Mouse (Mus musculus) heart, embryonic 14.5 days (tissue): ENCODE measurements around the gene St5. TPM values are rescaled to one million over a fixed set of nuclear protein-coding genes. Genes with fewer than 3 reads are reported as not detected.

Source experiments
- ATAC-seq: fragments of 200-750 bp; cut with Nextera tagmentation; 2 replicates; pipeline ENCODE4 v1.8.0; 2017; ENCODE audit warnings: low read depth, moderate TSS enrichment; ENCODE audit not compliant: insufficient number of reproducible peaks, insufficient read depth, low FRiP score
- H3K27ac ChIP-seq, 2 experiments: fragments of 200-500 bp in 1 of 2; fragments of 300-500 bp in 1 of 2; sonication (generic) in 1 of 2; replicated peaks in 1 of 2; 2 replicates each; pipeline ENCODE4 v1.5.1; 2012 to 2014; ENCODE audit warnings: low read depth in 2 of 2, low read length in 2 of 2, control low read depth in 1 of 2, mild to moderate bottlenecking in 1 of 2, mixed read lengths in 1 of 2; ENCODE audit not compliant: control insufficient read depth in 1 of 2, insufficient read depth in 1 of 2
- H3K27me3 ChIP-seq: fragments of 300-500 bp; sonication (generic); 2 replicates; pipeline ENCODE4 v1.6.1; 2014; ENCODE audit warnings: mild to moderate bottlenecking, low read length, control low read depth; ENCODE audit not compliant: control insufficient read depth, insufficient read depth
- H3K36me3 ChIP-seq: fragments of 300-500 bp; sonication (generic); 2 replicates; pipeline ENCODE4 v1.6.1; 2014; ENCODE audit warnings: mild to moderate bottlenecking, control low read depth, low read length, mixed read lengths; ENCODE audit not compliant: control insufficient read depth, insufficient read depth
- H3K4me1 ChIP-seq, 2 experiments: fragments of 200-500 bp in 1 of 2; fragments of 300-500 bp in 1 of 2; sonication (generic) in 1 of 2; 2 replicates each; pipeline ENCODE4 v1.6.1; 2012 to 2014; ENCODE audit warnings: low read length in 2 of 2, control low read depth in 1 of 2, mixed read lengths in 1 of 2; ENCODE audit not compliant: control insufficient read depth in 2 of 2, insufficient read depth in 2 of 2
- H3K4me2 ChIP-seq: fragments of 300-500 bp; sonication (generic); 2 replicates; pipeline ENCODE4 v1.6.1; 2014; ENCODE audit warnings: mild to moderate bottlenecking, low read length
- H3K4me3 ChIP-seq, 2 experiments: fragments of 200-500 bp in 1 of 2; fragments of 300-500 bp in 1 of 2; sonication (generic) in 1 of 2; 2 replicates each; pipeline ENCODE4 v1.5.1; 2012 to 2014; ENCODE audit warnings: low read length in 2 of 2, mild to moderate bottlenecking in 2 of 2, control low read depth in 1 of 2, low read depth in 1 of 2, moderate library complexity in 1 of 2; ENCODE audit not compliant: control insufficient read depth in 1 of 2, insufficient read depth in 1 of 2
- H3K9ac ChIP-seq: fragments of 300-500 bp; sonication (generic); 2 replicates; pipeline ENCODE4 v1.6.1; 2014; ENCODE audit warnings: mild to moderate bottlenecking, low read length
- H3K9me3 ChIP-seq: fragments of 300-500 bp; sonication (generic); 2 replicates; pipeline ENCODE4 v1.6.1; 2016; ENCODE audit warnings: low read length, control low read depth; ENCODE audit not compliant: control insufficient read depth
- WGBS: fragments of 180-500 bp; shearing (Covaris S2); extraction: QIAGEN DNeasy Blood & Tissue Kit; methylation state at CpG from one replicate; pipeline ENCODE4 v1.1.7; 2014; 5-methylcytosine and 5-hydroxymethylcytosine counted together
- polyA plus RNA-seq: library from polyadenylated mRNA; unstranded; fragments of >200 nt; fragmentation: Nextera tagmentation; extraction: Ambion mirVana; gene quantifications from 2 replicates; pipeline ENCODE4 v1.2.1, GENCODE M21; 2014

St5 gene
- polyA plus RNA-seq, 1 experiment from 2014 or later: 29.9 TPM

DNA sequence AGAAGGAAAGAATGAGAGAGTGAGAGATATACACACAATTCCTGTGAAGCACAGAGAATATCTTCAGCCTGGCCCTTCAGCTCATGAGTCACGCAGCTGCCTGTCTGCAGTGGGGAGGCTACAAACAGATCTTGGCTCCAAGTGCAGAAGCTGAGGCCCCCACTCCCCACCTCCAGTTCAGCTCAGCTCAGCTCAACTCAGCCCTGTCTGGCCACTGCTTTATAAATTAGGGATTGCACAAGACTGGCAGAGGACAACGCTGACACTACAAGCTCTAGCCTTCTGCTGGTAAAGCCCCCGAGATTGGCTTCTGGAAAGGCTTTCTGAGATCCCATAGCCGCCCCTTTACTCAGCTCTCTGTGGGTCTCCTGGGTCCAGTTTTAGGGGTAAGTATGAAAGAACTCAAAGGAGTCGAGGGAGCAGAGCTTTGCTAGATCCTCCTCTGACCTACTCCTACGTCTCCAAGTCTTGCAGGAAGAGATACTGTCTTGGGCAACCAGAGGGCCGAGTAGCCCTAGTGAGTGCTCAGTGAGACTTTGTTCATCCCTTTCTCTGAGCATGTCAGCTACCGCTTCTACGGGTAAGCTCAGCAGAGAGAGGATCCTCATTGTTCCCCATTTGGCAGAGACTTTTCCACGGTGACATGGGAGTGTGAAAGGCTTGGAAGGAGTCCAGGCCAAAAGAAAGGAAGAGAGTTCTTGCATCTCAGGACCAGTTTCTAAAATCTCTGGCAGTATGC lies 158.0 kb downstream of the St5 start:
- Histone ChIP-seq H3K27me3 (no peaks in the 10 kb centered on the region), H3K4me1 (peaks cover 7 to 12% of the 10 kb centered on the region in 2 experiments; a peak in 3 of 4 replicates), H3K27ac (peak overlapping the region in 1 of 2 experiments; percentile 57; a peak in 2 of 4 replicates), H3K36me3 (peaks cover 61% of the 10 kb centered on the region), H3K9me3 (no peaks in the 10 kb centered on the region), H3K9ac (no peak overlapping the region), H3K4me2 (no peak overlapping the region), H3K4me3 (no peak overlapping the region)
- WGBS: 68% methylated on average over 10 of the region's 10 CpGs
- no peak for ATAC-seq

DNA sequence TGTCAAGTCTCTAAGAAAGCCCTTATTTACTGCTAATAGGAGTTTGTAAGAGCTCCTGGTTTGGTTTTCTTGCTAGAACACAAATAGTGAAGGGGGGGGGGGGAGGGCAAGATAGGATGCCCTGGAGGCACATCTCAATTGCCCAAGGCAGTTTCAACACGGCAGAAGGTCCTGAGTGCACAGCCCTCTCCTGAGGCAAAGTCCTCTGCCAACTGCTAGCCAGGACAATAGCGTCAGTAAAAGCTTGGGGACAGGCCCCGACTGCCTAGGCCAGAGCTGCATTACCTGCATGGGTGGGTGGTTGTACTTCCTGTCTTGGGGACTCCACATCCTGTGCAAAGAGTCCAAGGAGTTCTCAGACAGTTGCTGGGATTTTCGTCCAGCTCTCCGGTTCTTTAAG lies 158.6 kb downstream of the St5 start:
- no peak for ATAC-seq
- peak overlapping the region in 1 of 2 experiments; percentile 57; a peak in 3 of 4 replicates for H3K27ac ChIP-seq
- H3K36me3 ChIP-seq: peaks cover 67% of the 10 kb centered on the region
- H3K9ac ChIP-seq: no peak overlapping the region
- no peaks in the 10 kb centered on the region for H3K27me3 ChIP-seq
- peaks cover 7 to 12% of the 10 kb centered on the region in 2 experiments; a peak in 3 of 4 replicates for H3K4me1 ChIP-seq
- H3K4me2 ChIP-seq: no peak overlapping the region
- H3K4me3 ChIP-seq: no peak overlapping the region
- WGBS: 63% methylated on average over 5 of the region's 5 CpGs
- no peaks in the 10 kb centered on the region for H3K9me3 ChIP-seq

DNA sequence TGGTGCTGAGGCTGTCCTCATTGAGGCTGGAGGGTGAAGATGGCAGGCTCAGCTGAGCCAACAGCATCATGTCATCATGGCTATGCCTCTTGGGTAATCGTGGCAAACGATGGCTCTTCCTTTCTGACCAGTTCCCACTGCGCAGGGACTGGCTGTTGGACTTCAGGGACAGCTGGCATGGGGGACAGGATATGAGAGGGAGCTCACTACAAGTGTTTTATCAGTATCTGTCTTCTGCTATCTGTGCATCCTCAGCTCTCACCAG lies 161.1 kb downstream of the St5 start:
- WGBS: 66% methylated on average over 3 of the region's 3 CpGs
- ATAC-seq: no peak
- peak overlapping the region; percentile 31 to 64; a peak in 3 of 4 replicates for H3K27ac ChIP-seq
- no peak overlapping the region for H3K4me2 ChIP-seq
- H3K9ac ChIP-seq: no peak overlapping the region
- H3K27me3 ChIP-seq: no peaks in the 10 kb centered on the region
- H3K36me3 ChIP-seq: peaks cover 72% of the 10 kb centered on the region
- H3K4me1 ChIP-seq: peaks cover 7 to 12% of the 10 kb centered on the region in 2 experiments; a peak in 3 of 4 replicates
- H3K4me3 ChIP-seq: no peak overlapping the region
- no peaks in the 10 kb centered on the region for H3K9me3 ChIP-seq

DNA sequence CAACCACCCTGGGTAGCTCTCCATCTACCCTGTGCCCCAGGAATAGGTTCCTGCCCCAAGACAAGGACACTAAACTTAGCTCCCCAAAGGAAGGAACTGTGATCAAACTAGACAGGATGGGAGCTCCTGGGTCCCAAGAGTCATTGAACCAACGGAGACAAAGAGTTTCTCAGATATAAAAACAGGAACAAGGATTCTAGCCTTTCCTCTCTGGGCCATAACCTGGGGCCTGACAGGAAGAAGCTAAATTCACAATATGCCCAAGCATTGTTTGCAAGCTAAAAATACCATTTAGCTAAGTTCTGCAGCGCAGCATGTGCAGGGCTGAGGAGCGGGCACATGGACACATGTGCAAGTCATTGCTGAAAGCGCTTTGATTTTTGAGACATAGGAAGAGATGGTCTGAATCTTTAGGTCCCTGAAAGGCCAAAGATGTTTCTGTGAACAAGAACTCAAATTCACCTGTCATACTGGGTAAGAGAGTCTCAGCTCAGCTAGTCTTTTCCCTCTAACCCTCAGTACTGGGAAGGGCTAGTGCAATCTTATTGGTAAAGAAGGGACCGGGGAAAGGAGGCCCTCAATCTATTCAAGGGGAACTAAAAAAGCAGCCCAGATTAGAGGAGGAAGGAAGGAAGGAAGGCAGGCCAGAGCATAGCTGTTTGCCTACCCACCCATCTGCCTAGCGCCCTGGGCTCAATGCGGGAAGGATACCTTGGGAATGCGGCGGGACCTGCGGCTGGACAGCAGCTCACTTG lies 161.6 kb downstream of the St5 start:
- Histone ChIP-seq H3K9ac (no peak overlapping the region), H3K9me3 (no peaks in the 10 kb centered on the region), H3K27ac (peak overlapping the region; percentile 31 to 64; a peak in 3 of 4 replicates), H3K4me3 (no peak overlapping the region), H3K4me1 (peaks cover 8 to 14% of the 10 kb centered on the region in 2 experiments; a peak in 3 of 4 replicates), H3K36me3 (peaks cover 68% of the 10 kb centered on the region), H3K27me3 (no peaks in the 10 kb centered on the region), H3K4me2 (no peak overlapping the region)
- no peak for ATAC-seq
- 73% methylated on average over 10 of the region's 10 CpGs for WGBS

DNA sequence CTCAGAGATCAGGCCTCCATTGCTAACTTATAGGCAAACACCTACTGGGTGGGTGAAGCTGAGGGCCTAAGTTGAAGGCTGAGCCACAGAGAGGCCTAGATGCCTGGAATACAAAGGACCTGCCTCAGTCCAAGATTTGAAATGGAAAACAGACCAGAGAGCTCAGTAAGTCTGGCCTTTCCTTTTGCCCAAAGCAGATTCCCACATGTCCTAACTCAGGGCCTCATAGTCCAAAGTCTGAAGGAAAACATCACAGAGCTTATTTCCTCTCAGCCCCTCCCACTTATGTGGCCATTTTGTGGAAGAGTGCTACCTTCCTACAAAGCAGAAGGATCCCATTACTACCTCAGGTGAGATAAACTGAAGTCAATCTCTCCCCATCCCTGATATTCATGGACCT lies 162.5 kb downstream of the St5 start:
- Histone ChIP-seq H3K27me3 (no peaks in the 10 kb centered on the region), H3K4me1 (peaks cover 10 to 17% of the 10 kb centered on the region in 2 experiments; a peak in 3 of 4 replicates), H3K4me2 (no peak overlapping the region), H3K9ac (no peak overlapping the region), H3K27ac (0 out of 4 replicates have a peak overlapping the region, but pooled peaks of 1 of the 2 experiments have one; percentile 12), H3K9me3 (no peaks in the 10 kb centered on the region), H3K4me3 (no peak overlapping the region), H3K36me3 (peaks cover 71% of the 10 kb centered on the region)
- no peak for ATAC-seq

DNA sequence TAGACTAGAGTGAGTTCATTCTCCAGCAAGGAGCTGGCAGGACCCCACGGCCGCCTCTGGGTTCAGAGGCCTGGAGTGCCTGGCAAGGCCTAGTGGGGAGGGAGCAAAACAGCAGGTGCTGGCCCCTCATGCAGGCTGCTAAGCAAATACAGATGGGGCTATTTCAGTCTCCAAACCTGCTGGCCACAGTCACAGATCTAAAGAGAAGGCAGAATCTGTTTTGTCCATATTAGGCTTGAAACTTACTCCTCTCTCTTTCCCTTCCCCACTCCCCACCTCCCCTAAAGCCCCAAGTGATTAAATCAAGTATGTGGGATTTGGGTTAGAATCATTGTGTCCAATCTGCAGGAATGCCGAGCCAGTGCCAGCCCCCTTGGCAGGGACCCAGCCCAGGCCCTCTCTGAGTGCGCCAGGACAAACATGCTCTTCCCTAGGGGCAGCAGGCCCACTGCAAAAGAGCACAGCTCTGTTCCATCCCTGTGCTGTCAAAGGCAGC lies 166.9 kb downstream of the St5 start:
- Histone ChIP-seq H3K4me1 (peaks cover 4 to 9% of the 10 kb centered on the region in 2 experiments; a peak in 3 of 4 replicates), H3K9ac (0 out of 2 replicates have a peak overlapping the region, but pooled peaks have one; percentile 11), H3K36me3 (peaks cover 74% of the 10 kb centered on the region), H3K4me3 (no peak overlapping the region), H3K4me2 (no peak overlapping the region), H3K27me3 (no peaks in the 10 kb centered on the region), H3K9me3 (no peaks in the 10 kb centered on the region), H3K27ac (peak overlapping the region; percentile 38 to 71; a peak in 3 of 4 replicates)
- ATAC-seq: 0 out of 2 replicates have a peak, but pooled peaks have one; percentile 49
- WGBS: 36% methylated on average over 4 of the region's 4 CpGs

DNA sequence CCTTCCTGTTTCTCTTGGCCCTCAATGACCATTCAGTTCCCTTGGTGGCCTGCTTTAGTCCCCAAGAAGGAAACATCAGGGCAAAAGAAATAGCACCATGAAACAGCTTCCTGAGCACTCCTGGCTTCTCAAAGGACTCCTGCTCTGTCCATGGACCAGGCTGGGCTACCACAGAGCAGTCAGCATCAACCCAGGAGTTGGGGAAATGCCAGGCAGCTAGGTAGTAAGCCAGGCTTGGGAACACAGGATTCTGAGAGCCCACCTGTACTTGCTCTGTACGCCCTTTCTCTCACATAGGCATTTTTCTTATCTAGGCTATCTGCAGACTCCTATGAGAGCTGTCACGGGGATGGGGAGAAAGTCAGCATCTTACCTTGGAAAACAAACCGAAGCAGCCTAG lies 168.5 kb downstream of the St5 start:
- H3K9ac ChIP-seq: no peak overlapping the region
- H3K27ac ChIP-seq: no peak overlapping the region
- H3K9me3 ChIP-seq: no peaks in the 10 kb centered on the region
- no peak overlapping the region for H3K4me2 ChIP-seq
- peaks cover 6 to 9% of the 10 kb centered on the region in 2 experiments for H3K4me1 ChIP-seq
- no peaks in the 10 kb centered on the region for H3K27me3 ChIP-seq
- ATAC-seq: no peak
- WGBS: 79% methylated on average over 3 of the region's 3 CpGs
- H3K4me3 ChIP-seq: no peak overlapping the region
- peaks cover 74% of the 10 kb centered on the region for H3K36me3 ChIP-seq
